Mouse (Mus musculus): ENCODE results near the gene Rab19. TPM values are rescaled to one million over a fixed set of nuclear protein-coding genes. Genes with fewer than 3 reads are reported as not detected.
"Not testable (repeated sequence)": the region's sequence is repeated elsewhere in the genome, so short reads cannot be mapped to it uniquely, and the experiment has no call there.

Rab19 gene
- polyA plus RNA-seq, 3 experiments from 2014 or later, result 60.3 to 92.4 (median 72.6) TPM

DNA sequence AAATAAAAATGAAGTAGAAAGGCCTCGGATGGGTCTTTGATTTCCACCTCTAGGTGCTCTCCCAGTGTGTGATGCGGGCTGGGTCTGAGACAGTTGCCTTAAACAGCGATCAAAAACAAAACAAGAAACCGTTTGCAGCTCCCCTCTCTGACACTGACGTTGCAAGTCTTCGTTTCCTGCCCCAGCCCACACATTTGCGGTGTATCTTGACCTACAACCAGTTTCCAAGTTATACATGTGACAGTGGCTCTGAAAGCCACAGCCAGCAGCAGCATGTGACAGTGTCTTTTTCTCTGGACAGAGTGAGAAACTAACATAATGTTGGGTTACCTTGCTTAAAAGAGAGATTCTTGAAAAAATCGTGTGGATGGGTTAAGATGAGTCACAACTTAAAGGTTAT, 1.2 kb upstream of the Rab19 start:
- peak; percentile 63 for ATAC-seq

DNA sequence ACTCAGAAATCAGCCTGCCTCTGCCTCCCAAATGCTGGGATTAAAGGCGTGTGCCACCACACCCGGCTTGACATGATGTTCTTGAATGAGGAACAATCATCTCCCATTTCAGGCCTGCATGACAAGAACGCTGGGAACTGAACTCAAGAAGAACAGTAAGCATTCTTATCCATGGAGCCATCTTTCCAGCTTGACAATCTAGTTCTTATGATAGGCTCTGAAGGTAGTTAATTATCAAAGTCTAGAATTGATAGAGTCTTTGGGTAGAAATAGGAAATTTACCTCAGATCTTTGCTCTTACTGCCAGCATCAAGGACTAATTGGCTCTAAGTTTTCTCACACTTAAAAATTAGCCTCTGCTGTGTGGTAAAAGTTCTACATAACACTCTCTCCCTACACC, 699 bp upstream of the Rab19 start:
- ATAC-seq, result no peak

DNA sequence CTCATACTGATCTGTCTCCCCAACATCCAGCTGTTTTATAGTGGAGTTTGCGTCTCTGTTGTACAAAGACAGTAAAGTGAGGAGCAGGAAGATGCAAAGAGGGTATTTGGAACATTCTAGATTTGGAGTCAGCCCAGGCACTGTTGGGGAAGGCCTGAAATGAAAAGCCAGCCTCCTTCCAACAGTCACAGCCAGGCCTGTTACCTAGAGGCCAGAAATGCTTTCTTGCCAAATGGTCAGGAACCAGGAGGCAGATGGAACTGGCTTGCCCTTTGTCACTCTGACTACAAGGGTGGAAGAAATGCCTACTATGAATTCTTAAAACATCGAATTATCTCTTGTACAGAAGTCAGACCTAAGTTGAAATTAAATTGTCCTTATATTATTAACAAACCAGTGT, 9.0 kb downstream of the Rab19 start:
- no peak for ATAC-seq

DNA sequence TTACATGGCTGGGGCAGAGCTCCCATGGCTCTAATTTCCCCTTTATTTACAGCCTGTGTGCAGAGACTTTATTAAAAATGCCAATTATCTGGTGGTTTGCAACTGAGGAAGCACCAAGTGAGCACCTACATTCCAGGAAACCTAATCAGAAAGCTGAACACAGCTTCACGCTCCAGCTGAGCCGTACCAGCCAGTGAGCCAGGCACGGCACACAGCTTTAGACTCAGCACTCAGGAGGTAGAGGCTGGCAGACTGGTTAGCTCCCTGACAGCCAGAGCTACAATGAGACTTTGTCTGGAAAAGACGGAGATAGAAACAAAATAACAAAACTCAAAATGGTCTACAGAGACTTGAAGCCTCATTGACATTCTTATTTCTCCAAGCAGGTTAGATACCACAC, 14.5 kb downstream of the Rab19 start:
- ATAC-seq, result no peak

DNA sequence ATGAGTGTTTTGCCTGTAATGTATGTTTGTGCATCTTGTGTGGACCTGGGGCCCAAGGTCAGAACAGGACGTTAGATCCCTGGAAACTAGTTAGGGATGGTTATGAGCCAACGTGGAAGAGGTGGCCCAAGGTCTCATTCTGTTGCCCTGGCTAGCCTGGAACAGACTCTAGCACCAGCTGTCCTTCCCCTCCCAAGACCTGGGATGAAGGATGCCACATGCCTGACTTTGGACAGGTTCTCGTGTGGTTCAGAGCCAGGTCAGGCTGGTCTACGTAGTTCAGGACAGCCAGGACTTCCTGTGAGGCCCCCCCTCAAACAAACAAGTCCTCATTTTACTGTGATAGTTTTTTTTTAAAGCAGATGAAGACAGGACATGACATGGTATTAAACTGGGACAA, 14.9 kb downstream of the Rab19 start:
- no peak for ATAC-seq

DNA sequence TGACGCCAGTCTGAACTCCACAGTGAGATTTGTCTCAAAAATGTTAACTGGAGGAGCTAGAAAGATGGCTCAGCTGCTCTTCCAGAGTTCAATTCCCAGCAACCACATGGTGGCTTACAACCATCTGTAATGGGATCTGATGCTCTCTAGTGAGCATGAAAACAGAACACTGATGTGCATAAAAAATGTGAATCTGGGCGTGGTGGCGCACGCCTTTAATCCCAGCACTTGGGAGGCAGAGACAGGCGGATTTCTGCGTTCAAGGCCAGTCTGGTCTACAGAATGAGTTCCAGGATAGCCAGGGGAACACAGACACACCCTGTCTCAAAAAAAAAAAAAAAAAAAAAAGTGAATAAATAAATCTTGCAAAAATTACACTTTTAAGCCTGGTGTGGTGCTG, 16.1 kb downstream of the Rab19 start:
- ATAC-seq, result no peak

DNA sequence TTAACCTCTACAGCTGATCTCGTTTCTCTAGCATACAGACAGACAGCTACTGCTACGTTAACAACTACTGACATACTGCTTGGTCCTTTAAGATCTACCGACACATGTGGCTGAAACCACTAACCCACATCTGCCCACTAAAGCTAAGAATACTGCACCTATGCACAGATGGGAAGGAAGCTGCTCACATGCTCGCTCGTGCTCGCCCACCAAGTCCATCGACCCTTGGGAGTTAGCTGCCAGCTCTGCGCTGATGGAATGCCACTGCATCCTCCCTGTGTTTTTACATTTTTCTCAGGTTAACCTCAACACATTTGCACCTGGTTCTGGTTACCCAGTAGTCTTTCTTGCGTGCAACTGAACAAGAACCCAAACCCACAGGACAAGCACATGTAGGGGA, 17.4 kb downstream of the Rab19 start:
- ATAC-seq, result no peak

DNA sequence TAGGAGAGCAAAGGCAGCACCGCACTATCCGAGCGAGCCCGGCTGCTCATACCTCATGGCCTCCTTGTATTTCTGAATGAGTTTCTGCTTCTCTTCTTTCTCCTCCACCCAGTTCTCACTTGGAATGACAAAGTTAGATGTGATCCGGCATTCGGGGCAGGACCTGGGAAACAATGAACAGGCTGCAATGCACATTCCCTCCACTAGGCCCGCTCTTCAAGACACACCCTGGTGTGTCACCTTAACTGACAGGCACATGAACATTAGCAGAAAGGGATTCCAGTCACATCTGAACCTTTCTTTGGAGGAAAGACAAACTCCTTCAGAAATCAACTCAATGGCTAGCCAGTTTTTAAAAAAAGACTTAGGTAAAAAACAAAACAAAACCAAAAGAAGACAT, 19.4 kb downstream of the Rab19 start:
- peak; percentile 48 for ATAC-seq

DNA sequence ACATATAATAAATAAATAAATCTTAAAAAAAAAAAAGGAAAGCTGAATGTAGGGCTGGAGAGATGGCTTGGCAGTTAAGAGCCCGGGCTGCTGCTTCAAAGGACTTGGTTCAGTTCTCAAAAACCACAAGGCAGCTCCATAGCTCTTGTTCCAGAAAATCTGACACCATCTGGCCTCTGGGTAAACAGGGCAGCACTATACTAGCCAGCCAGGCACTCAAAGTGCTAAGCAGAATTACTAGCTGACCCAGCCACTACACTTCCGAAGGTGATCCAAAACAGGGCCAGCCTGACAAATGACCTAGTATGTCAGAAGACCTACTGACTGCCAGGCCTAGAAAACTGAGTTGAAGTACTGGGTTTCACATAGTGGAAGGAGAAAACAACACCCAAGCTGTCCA, 22.2 kb downstream of the Rab19 start:
- ATAC-seq, result no peak

DNA sequence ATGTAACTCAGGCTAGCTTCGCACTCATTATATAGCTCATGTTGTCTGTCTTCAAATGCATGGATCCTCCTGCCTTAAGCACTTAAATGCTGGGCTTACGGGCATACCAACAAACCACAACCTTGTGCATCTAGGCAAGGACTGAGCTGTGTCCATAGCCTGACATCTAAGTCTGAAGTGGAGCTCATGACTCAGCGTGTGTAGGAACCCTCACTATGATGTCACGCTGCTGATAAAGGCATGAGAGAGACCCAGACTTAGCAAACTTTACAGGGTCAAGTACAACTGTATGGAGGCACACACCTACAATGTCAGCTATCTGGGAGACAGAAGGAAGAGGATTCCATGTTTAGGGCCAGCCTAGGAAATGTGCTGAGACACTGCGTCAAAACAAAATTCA, 25.5 kb downstream of the Rab19 start:
- no peak for ATAC-seq

DNA sequence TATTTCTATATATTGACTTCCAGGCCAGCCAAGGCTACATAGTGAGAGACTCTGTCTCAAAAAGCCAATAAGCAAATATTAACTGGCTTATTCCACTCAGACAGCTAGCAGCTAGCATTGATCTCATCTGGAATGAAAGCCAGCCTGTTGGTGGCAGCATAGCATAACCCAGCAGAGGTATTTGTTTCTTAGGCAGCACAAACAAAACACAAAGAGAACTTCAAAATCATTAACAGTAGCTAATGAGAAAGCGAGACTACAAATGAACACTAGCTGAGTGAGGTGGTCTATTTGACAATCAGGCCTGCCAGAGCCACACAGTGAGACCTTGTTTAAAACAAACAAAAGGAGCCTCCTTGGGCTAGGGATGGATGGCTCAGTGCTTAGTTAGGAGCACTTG, 33.1 kb downstream of the Rab19 start:
- no peak for ATAC-seq

DNA sequence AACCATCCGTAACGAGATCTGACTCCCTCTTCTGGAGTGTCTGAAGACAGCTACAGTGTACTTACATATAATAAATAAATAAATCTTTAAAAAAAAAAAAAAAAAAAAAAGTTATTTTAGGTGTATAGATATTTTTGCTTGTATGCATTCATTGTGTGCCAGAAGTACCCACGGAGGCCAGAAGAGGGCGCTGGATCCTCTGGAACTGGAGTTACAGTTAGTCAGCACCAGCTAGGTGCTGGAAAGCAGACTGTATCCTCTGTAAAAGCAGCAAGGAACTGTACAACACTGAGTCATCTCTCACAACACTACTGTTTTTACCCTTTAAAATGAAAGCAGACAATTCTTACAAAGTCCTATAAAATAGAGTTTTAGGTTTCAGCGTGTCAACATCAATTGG, 34.8 kb downstream of the Rab19 start:
- ATAC-seq, result peak; percentile 47

DNA sequence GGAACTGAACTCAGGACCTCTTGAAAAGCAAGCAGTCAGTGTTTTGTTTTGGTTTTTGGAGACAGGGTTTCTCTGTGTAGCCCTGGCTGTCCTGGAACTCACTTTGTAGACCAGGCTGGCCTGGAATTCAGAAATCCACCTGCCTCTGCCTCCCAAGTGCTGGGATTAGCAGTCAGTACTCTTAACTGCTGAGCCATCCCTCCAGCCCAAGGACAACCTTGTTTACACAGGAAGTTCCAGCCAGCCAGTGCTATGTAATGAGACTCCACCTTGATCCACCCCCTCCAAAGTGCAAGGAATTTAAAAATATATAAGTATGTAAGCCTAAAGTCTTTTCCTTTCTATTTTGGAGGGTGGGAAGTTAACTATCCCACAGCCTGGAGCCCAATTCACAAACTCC, 35.7 kb downstream of the Rab19 start:
- ATAC-seq, result not testable (repeated sequence)

DNA sequence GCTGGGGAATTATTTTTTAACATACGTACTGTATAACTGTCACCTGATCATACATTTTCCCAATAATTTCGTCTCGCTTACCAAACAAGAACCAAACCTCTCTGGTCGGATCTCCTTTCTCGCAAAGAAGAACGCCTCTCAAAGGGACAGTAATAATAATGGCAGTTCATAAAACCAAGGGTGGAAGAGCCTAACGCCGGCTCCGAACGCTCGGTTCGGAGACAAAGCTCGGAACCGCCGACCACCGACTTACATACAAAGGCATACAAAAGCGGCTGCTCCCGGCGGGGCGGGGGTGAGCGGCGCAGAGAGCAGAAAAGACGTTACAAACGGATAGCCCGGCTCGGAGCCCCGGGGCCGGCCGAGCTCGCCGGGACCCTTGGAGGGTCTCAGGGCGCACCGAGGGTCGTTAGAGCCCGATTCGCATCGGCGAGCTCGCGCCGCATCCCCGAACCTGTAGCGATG, 38.4 kb downstream of the Rab19 start:
- ATAC-seq, result peak; percentile 11

DNA sequence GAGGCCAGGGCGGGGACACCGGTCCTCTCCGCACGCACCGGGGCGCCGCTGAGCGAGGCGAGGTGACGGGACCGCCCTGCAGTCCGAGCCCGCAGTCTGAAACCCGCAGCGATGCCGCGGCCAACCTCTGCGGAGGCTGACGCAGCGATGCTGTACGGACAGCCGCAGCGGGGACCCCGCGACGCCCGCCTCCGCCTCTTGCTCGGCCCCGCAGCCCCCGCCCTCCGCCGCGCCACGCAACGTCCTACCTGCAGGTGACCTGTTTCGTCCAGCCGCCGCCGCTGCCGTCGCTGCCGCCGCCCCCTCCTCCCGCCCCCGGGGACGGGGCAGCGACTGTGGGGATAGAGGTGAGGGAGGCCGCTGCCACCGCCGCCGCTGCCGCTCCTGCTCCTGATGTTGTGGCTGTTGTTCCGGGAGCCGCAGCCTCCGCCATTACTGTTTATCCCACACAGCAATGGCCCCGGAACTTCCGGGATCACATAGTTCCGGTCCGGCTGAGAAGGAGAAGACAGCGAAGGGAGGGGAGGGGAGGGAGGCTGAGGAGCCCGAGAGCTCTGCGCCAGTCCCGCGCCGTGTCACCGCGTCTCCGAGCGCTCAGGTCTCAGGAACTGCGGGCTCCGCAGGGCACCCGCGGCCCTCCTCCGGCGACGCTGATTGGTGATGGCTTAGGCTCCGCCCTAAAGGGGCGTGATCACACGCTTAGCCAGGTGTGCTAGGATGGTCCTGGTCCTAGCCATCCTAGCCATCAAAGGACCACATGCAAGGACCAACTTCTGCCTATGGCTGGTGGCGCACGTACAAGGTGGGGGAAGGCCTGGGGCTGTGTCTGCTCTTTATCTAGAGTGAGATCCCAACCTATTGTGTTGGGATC, 39.1 kb downstream of the Rab19 start, which contains the start of gene Mkrn1:
TSS of gene Mkrn1 (minus strand) at position 612 of the 871 bp plus-strand sequence.
- ATAC-seq, result peak; percentile 77

DNA sequence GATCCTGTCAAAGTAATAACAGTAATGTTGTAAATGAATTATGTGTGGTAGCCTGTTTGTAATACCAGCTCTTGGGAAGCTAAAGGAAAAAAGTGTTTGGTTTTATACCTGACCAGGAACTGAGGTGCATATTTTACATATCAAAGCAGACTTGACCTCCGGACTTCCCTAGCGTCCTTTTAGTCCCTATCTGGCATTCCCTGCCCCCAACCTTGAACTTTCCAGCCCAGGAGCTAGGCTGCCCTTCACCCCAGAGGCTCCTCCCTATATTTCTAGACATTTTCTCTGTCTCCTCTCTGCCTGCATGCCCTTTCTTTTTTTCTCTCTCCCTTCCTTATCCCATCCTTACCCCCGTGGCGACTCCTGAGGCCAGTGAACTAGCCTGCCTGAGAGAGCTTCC, 39.9 kb downstream of the Rab19 start:
- no peak for ATAC-seq

DNA sequence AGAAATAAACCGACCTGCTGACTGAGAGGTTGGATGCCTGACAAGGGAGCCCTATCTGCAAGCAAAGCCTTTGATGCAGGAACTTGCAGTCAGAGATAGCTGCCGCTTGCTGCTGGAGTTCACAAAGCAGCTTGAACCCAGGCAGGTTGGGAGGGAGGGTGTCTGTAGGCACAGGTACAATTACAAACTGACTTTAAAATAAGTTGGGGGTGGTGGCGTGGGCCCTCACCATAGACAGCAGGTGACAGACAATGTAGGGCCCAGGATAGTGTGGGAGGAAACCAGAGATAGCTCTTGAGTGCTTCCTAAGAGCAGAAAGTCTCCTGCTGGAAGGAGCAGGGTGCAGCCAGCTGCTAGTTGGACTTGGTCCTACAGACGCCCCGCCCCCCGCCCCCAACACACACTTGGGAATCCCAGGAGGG, 42.2 kb downstream of the Rab19 start:
- no peak for ATAC-seq

DNA sequence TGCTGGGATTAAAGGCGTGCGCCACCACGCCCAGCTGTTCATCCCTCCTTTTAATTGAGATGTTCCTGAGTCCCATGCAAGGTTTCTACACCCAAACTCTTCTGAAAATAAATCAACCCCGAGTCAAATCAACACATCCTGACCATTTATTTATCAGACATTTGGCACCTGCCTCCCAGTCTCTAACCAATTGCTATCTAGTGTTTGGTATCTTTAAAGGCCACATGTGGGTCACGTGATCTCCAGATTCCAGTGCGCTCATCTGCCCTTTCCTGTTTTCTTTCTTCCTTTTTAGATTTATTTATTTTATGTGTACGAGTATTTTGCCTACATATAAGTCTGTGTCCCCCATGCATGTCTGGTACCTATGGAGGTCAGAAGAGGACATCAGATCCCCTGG, 42.7 kb downstream of the Rab19 start:
- no peak for ATAC-seq

DNA sequence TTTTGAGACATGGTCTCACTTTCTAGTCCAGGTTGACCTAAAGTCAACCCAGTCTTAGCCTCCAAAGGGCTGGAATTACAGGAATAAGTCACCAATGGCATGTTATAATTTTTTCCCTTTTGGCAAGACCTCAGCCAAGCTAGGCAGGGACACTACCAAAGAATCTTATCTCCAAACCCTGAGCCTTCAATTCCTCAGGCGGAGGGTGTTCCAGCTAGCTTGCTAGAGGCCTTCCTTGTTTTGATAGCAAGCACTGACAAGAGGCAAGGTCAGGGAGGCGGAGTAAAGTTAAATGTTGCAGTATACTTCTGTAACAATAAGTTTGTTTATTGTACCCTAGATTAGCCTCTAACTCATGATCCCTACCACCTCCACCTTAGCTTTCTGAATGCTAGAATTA, 44.2 kb downstream of the Rab19 start:
- no peak for ATAC-seq

DNA sequence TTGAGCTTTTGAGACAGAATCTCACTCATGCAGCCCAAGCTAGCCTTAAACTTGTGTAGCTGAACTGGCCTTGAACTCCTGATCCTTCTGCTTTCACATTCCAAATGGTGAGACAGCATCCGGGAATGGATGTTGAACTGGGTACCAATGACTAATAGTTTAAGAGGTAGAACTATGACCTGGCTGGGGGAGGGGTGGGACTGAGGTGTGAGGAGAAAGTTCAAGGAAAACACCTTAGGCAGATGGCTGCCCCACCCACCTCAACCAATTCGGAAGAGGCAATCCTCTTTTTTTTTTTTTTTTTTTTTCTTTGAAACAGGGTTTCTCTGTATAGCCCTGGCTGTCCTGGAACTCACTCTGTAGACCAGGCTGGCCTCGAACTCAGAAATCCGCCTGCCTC, 45.8 kb downstream of the Rab19 start:
- no peak for ATAC-seq

DNA sequence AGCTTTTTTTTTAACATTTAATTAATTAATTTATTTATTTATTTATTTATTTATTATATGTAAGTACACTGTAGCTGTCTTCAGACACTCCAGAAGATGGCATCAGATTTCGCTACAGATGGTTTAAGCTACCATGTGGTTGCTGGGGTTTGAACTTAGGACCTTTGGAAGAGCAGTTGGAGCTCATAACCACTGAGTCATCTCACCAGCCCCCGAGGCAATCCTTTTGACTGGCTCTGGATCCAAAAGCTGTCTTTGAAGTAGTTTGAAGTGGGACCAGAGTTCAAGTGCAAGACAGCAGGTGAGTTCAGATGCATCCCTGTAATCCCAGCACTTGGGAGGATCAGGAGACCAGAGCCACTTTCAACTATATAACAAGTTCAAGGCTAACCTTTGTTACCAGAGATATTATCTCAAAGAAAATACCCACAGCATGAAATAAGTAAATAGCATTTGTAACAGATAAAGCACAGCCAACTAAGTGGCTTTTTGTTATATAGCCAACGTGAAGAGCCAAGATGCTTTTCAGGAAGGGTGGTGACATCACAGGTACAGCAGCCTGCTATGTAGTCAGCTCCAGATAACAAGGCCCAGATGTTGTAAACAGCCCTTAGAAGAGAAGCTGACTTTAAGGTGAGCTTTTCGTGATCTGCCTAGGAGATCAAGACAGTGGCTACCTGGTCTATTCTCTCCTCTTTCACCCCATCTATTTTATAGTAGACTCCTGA, 46.5 kb downstream of the Rab19 start:
- no peak for ATAC-seq

DNA sequence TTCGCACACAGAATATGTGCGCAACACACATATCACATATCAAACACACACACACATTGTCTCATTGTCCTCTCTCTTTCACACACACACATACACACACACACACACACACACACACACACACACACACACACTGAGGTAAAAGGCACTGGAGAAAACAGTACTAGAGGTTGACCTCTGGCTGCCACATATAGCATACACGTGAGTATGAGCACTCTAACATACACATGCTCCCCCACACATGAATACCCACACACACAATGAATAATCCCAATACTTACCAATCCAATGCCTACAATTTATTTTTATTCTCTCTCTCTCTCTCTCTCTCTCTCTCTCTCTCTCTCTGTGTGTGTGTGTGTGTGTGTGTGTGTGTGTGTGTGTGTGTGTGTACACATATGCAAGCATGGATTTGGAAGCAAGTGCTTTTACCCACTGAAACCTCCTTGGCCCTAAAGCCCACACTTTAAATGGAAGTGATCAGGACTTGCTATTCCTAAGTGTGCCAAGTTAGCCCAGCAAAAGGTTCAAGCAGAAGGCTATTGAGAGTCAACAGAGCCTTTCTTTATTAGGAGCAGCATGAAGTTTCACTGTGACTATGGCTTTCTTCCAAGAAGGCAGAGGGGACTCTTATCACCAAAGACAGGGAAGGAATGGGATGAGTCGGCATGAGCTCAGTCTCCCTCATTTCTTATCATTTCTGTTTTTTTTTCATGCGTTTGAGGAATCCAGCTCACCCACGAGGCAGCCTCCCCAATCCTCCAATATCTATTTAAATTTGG, 48.2 kb downstream of the Rab19 start:
- ATAC-seq, result no peak

DNA sequence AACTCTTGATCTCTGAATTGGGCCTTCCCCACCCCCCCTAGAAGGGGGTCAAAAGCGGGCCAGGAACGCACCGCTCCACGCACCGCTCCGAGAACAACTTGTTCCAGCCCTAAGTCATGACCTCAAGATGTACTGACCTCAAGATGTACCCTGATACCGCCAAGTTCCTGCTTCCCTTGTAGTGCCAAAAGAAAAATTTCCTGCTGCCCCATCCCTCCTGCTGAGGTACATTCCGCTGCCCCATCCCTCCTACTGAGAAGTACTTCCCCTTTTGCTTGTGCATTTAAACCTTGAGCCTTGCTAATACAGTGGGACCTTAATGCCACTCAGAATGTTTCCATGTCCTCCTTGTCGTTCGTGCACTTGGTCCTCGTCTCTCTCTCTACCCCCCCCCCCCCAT, 49.7 kb downstream of the Rab19 start:
- ATAC-seq, result no peak

All from inflammation-experienced regulatory T-cells, adult 6 months (primary cell).